Mouse (Mus musculus) spleen, embryonic (tissue): Measurements from ENCODE around the gene Lysmd4.

Experiments used
- CTCF ChIA-PET: fragments of 350-600 bp; sonication (Branson Sonifier 250); formaldehyde crosslinking; loops from one replicate; lab custom pipeline; 2022; lab: Charles Lee

Gene Lysmd4

GRCm38 (mm10) chr7:67320359-67320758 is 98.0 kb downstream of the Lysmd4 start:
- CTCF ChIA-PET: no interaction called here

GRCm38 (mm10) chr7:67342067-67342625 is 119.8 kb downstream of the Lysmd4 start:
- CTCF ChIA-PET: no interaction called here

- CTCF ChIA-PET: no interaction called here
Observed at GRCm38 (mm10) chr7:67344443-67344842, 122.1 kb downstream of the Lysmd4 start.

DNA sequence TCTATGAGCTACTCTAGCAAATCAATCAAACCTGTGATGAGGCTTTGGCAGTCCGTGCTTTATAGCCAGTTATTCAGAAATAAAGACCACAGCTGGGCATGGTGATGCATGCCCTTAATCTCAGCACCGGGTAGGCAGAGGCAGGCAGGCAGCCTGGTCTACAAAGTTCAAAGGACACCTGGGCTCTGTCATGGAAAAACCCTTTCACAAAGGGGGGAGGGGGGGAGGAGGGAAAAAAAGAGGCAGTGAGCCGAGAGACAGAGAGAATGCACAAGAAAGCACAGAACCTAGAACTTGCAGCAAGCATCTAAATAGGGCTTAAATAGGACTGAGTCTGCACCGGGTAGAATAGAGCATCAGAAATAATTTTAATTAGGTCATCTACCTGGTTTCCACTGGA is 130.6 kb downstream of the Lysmd4 start:
- CTCF ChIA-PET: no interaction called here

GRCm38 (mm10) chr7:67353667-67354066 is 131.3 kb downstream of the Lysmd4 start:
- CTCF ChIA-PET: no interaction called here

GRCm38 (mm10) chr7:67355870-67356269 is 133.5 kb downstream of the Lysmd4 start:
- CTCF ChIA-PET: interaction anchor here (0.6 kb wide), 1 partner anchor 9 kb away, joined by 3 read pairs; no protein-coding TSS in a partner anchor
